ENCODE assay signal across 9 mouse cellular contexts in genomic region chr6:90476941-90477518, GRCm38 (mm10). TPM values are rescaled to one million over a fixed set of nuclear protein-coding genes. Genes with fewer than 3 reads are reported as not detected.
DNase-seq lines count a peak whose midpoint lies in the region; ATAC-seq and TF ChIP-seq lines count a peak whose summit lies in the region.
"Had no signal": no experiment of that assay in that cellular context is flagged by ENCODE, and none has a peak within 500 bp of the region (broad histone marks: within the 10 kb centered on the region; RNA-seq: fewer than 3 reads in every experiment).

No protein-coding gene starts in this region.

- no peaks in the 10 kb centered on the region for H3K9me3 ChIP-seq in limb, embryonic 13.5 days
- H3K9me3 ChIP-seq in limb, embryonic 10.5 days (replicated peaks): no peaks in the 10 kb centered on the region
- H3K9me3 ChIP-seq in kidney, postnatal 0 days (replicated peaks; ENCODE audit: low read length): no peaks in the 10 kb centered on the region
- H3K9me3 ChIP-seq in stomach, embryonic 14.5 days (ENCODE audit: control insufficient read depth, low read depth, low read length): no peaks in the 10 kb centered on the region
- H3K9me3 ChIP-seq: stomach, embryonic 15.5 days had no signal

- H3K4me3 ChIP-seq in limb, embryonic 13.5 days: no peak overlapping the region
- H3K4me3 ChIP-seq in limb, embryonic 10.5 days: no peak overlapping the region
- H3K4me3 ChIP-seq in kidney, postnatal 0 days (replicated peaks; ENCODE audit: low read depth, low read length): no peak overlapping the region
- no peak overlapping the region for H3K4me3 ChIP-seq in stomach, embryonic 14.5 days (ENCODE audit: low read depth, low read length)
- H3K4me3 ChIP-seq: stomach, embryonic 15.5 days had no signal

- H3K36me3 ChIP-seq in limb, embryonic 13.5 days: no peaks in the 10 kb centered on the region
- no peaks in the 10 kb centered on the region for H3K36me3 ChIP-seq in limb, embryonic 10.5 days
- H3K36me3 ChIP-seq in kidney, postnatal 0 days (ENCODE audit: insufficient read depth, low read length): no peaks in the 10 kb centered on the region
- no peaks in the 10 kb centered on the region for H3K36me3 ChIP-seq in stomach, embryonic 14.5 days (ENCODE audit: control insufficient read depth, insufficient read depth, low read length)
- H3K36me3 ChIP-seq: stomach, embryonic 15.5 days had no signal

- H3K27me3 ChIP-seq in limb, embryonic 13.5 days: no peaks in the 10 kb centered on the region
- H3K27me3 ChIP-seq in limb, embryonic 10.5 days (ENCODE audit: low read depth, poor library complexity, severe bottlenecking): no peaks in the 10 kb centered on the region
- H3K27me3 ChIP-seq in kidney, postnatal 0 days (ENCODE audit: insufficient read depth, low read length): no peaks in the 10 kb centered on the region
- H3K27me3 ChIP-seq in stomach, embryonic 14.5 days (ENCODE audit: control insufficient read depth, insufficient read depth, low read length): no peaks in the 10 kb centered on the region
- H3K27me3 ChIP-seq: stomach, embryonic 15.5 days had no signal

- no peak overlapping the region for H3K9ac ChIP-seq in limb, embryonic 13.5 days
- no peak overlapping the region for H3K9ac ChIP-seq in kidney, postnatal 0 days (ENCODE audit: low read depth, low read length)
- H3K9ac ChIP-seq in stomach, embryonic 14.5 days (replicated peaks; ENCODE audit: low read depth, low read length): no peak overlapping the region
- H3K9ac ChIP-seq: stomach, embryonic 15.5 days had no signal

- no peak for TF ChIP-seq CTCF in kidney, postnatal 0 days (IDR thresholded peaks at IDR 0.05; ENCODE audit: low read depth)

- H3K27ac ChIP-seq in limb, embryonic 13.5 days: no peak overlapping the region
- no peak overlapping the region for H3K27ac ChIP-seq in limb, embryonic 10.5 days
- H3K27ac ChIP-seq in kidney, postnatal 0 days: no peak overlapping the region
- no peak overlapping the region for H3K27ac ChIP-seq in stomach, embryonic 14.5 days (ENCODE audit: low read length)
- H3K27ac ChIP-seq: stomach, embryonic 15.5 days had no signal

- DNase-seq in limb, embryonic 10.5 days (ENCODE audit: low spot score): no peak
- peak; percentile 39 to 40 for DNase-seq in cerebellum, adult 18-20 months
- DNase-seq in gastrocnemius, postnatal 14 days: peak; percentile 76
- DNase-seq in kidney, postnatal 0 days (ENCODE audit: low spot score): peak; percentile 70
- DNase-seq in spleen, adult 12 weeks (ENCODE audit: low spot score): no peak
- no peak for DNase-seq in testis, postnatal 10 days (ENCODE audit: low spot score)

- peaks cover 11% of the 10 kb centered on the region for H3K4me1 ChIP-seq in limb, embryonic 13.5 days
- H3K4me1 ChIP-seq in limb, embryonic 10.5 days: peaks cover 13% of the 10 kb centered on the region
- H3K4me1 ChIP-seq in kidney, postnatal 0 days (replicated peaks; ENCODE audit: insufficient read depth, low read length): peaks cover 9% of the 10 kb centered on the region; the same call in 1 of the 2 replicates
- H3K4me1 ChIP-seq in stomach, embryonic 14.5 days (ENCODE audit: control insufficient read depth, insufficient read depth, low read length): no peaks in the 10 kb centered on the region

- WGBS in limb, embryonic 13.5 days: 54% methylated on average over 14 of the region's 14 CpGs
- WGBS in limb, embryonic 10.5 days: 60% methylated on average over 14 of the region's 14 CpGs
- WGBS in kidney, postnatal 0 days: 46% methylated on average over 14 of the region's 14 CpGs
- 51% methylated on average over 14 of the region's 14 CpGs for WGBS in stomach, embryonic 14.5 days

- 0 out of 2 replicates have a peak, but pooled peaks have one; percentile 33 for ATAC-seq in limb, embryonic 13.5 days (ENCODE audit: low FRiP score, low read depth)
- ATAC-seq in kidney, postnatal 0 days (replicated peaks; ENCODE audit: low FRiP score, low read depth): peak; percentile 51; the same call in 1 of the 2 replicates
- peak; percentile 19; the same call in 1 of the 2 replicates for ATAC-seq in stomach, embryonic 14.5 days (ENCODE audit: insufficient number of reproducible peaks, insufficient read depth, low FRiP score, low read depth)

- intact Hi-C loops in gastrocnemius, postnatal 14 days (cut with DNase I; ENCODE audit: low total_unique reads): no loop called here

- no peak overlapping the region for H3K4me2 ChIP-seq in limb, embryonic 13.5 days (replicated peaks)
- no peak overlapping the region for H3K4me2 ChIP-seq in kidney, postnatal 0 days (ENCODE audit: low read length)
- no peak overlapping the region for H3K4me2 ChIP-seq in stomach, embryonic 14.5 days (replicated peaks; ENCODE audit: low read depth, low read length)
- H3K4me2 ChIP-seq: stomach, embryonic 15.5 days had no signal

RNA-seq across cellular contexts. Expression of gene Aldh1l1, which starts 9.2 kb away (rescaled TPM):
- polyA plus RNA-seq in limb, embryonic 13.5 days (2015; fragmentation: Nextera tagmentation; extraction: Ambion mirVana): 2.0 and 2.4 TPM in 2 replicates
- polyA plus RNA-seq in limb, embryonic 10.5 days (2016; fragmentation: Nextera tagmentation; extraction: Ambion mirVana): 1.6 and 1.7 TPM in 2 replicates
- 1 to 10 TPM; 3.0 to 6.8 TPM for total RNA-seq in gastrocnemius, postnatal 14 days (2021)
- polyA plus RNA-seq in kidney, postnatal 0 days (2015; fragmentation: Nextera tagmentation; extraction: Ambion mirVana): 42.8 and 47.1 TPM in 2 replicates
- 2.5 and 4.3 TPM in 2 replicates for polyA plus RNA-seq in stomach, embryonic 14.5 days (2014; fragmentation: Nextera tagmentation; extraction: Ambion mirVana)

RNA-seq across cellular contexts. Expression of gene Klf15, which starts 14.7 kb away (rescaled TPM):
- polyA plus RNA-seq in limb, embryonic 13.5 days (2015; fragmentation: Nextera tagmentation; extraction: Ambion mirVana): 5.0 and 5.1 TPM in 2 replicates
- 4.3 and 7.5 TPM in 2 replicates for polyA plus RNA-seq in limb, embryonic 10.5 days (2016; fragmentation: Nextera tagmentation; extraction: Ambion mirVana)
- 10 to 100 TPM; 15.2 to 39.8 TPM for total RNA-seq in gastrocnemius, postnatal 14 days (2021)
- polyA plus RNA-seq in kidney, postnatal 0 days (2015; fragmentation: Nextera tagmentation; extraction: Ambion mirVana): 17.1 and 20.8 TPM in 2 replicates
- polyA plus RNA-seq in stomach, embryonic 14.5 days (2014; fragmentation: Nextera tagmentation; extraction: Ambion mirVana): 3.8 and 4.8 TPM in 2 replicates

RNA-seq across cellular contexts. Expression of gene Cfap100, which starts 48.4 kb away (rescaled TPM):
- 0.37 and 0.59 TPM in 2 replicates for polyA plus RNA-seq in limb, embryonic 13.5 days (2015; fragmentation: Nextera tagmentation; extraction: Ambion mirVana)
- 0.30 and 0.64 TPM in 2 replicates for polyA plus RNA-seq in limb, embryonic 10.5 days (2016; fragmentation: Nextera tagmentation; extraction: Ambion mirVana)
- total RNA-seq in gastrocnemius, postnatal 14 days (2021): under 1 TPM; 0.29 to 0.84 TPM
- 0.48 and 0.71 TPM in 2 replicates for polyA plus RNA-seq in kidney, postnatal 0 days (2015; fragmentation: Nextera tagmentation; extraction: Ambion mirVana)
- 0.61 and 0.71 TPM in 2 replicates for polyA plus RNA-seq in stomach, embryonic 14.5 days (2014; fragmentation: Nextera tagmentation; extraction: Ambion mirVana)

Comparison
In these comparisons a context has a peak if more than half of its experiments do, and no peak if none do; other contexts are left out.
1. DNase-seq: peak in cerebellum, adult 18-20 months (2 of 2), gastrocnemius, postnatal 14 days (single experiment) and kidney, postnatal 0 days (single experiment); none in limb, embryonic 10.5 days (single experiment), spleen, adult 12 weeks (single experiment) and testis, postnatal 10 days (single experiment).
2. Peak in every context shown above with its lines, with median percentiles within 50 percentile points of each other: ATAC-seq.